Mouse (Mus musculus): ENCODE results near the gene Nif3l1.

The Nif3l1 gene

DNA sequence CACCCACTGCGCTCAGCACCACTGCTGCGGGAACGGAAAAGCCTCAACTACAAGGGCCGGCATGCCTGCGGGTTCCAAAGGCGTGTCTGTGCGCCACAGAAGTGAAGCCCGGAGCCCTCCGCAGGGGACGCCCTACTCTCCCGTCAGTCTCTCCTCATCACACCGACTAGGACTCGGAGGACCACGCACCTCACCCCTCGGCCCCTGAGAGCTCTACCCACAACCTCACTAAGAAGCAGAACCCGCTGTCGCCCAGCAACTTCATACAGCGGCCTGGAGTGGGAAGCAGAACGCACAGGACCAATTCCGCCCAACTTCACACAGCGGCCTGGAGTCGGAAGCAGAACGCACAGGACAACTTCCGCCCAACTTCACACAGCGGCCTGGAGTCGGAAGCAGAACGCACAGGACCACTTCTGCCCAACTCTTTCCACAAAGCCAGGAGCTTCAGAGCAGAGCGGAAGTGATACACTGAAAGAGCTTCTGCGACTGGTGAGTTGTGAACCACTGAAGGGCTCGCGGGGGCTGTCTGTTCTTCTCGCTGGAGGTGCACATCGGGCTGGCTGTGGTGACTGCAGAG lies at the start of gene Nif3l1, which contains the start of gene Ppil3:
Gene Nif3l1 (plus strand): TSS at position 9 of the 580 bp plus-strand sequence.
Gene Ppil3 (minus strand): TSS at position 344 of the 580 bp plus-strand sequence.
- peak; percentile 88 for DNase-seq

DNA sequence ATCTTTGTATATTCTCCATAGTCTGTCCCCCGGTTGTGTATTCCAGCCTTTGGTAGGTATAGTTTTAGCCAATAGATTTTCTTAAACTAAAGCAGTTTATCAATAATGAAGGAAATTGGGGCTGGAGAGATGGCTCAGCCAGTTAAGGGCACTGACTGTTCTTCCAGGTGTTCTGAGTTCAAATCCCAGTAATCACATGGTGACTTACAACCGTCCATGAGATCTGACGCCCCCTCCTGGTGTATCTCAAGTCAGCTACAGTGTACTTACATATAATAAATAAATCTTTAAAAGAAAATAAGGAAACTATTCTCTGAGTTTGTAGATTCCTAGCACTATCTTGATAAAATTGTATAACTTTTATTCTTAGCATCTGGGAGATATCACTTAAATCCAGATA lies 49.6 kb upstream of the Nif3l1 start:
- DNase-seq, result no peak

DNA sequence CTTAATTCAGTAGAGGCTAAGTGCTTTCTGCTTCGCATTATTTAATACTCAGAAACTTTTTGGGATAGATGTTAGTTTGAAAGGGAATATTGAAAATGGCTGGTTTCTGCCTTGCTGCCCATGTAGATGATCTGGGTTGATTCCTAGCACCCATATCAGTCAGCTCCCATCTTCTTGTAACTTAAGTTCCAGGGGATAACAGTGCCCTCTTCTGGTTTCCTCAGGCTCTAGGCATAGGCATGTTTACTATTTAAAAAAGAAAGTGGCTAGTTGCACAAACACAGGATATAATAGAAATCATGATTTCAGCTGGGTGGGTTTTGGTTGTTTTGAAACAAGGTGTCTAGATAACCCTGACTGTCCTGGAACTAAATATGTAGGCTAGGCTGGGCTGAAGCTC lies 48.8 kb upstream of the Nif3l1 start:
- DNase-seq, result no peak

DNA sequence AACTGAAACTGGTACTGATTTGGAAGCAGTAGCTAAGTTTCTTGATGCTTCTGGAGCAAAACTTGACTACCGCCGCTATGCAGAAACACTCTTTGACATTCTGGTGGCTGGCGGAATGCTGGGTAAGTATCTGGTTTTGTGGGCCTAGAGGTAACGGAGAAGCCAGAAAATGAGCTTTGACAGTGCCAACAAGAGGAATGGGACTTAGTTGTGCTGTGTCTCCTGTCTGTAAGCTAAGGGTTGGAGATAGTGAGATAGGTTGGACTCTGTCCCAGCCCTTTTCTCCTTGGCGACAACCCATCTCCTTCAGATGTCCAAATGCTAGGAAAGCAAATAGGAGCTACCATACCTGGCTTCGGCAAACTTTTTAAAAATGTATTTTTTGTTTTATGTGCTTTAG lies 47.2 kb upstream of the Nif3l1 start:
- no peak for DNase-seq

DNA sequence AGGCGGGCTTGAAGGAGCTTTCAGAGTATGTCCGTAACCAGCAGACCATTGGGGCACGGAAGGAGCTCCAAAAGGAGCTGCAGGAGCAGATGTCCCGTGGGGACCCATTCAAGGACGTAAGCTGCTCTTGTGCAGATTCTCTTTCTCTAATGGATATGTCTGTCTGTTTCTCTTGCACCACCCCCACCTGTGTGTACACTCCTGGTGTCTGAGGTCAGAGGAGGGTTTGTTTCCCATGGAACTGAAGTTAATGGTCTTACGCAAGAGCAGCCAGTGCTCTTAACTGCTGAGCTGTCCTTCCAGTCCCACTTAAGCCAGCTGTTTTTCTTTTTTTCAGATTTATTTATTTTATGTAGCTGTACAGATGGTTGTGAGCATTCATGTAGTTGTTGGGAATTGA lies 43.6 kb upstream of the Nif3l1 start:
- DNase-seq, result no peak

DNA sequence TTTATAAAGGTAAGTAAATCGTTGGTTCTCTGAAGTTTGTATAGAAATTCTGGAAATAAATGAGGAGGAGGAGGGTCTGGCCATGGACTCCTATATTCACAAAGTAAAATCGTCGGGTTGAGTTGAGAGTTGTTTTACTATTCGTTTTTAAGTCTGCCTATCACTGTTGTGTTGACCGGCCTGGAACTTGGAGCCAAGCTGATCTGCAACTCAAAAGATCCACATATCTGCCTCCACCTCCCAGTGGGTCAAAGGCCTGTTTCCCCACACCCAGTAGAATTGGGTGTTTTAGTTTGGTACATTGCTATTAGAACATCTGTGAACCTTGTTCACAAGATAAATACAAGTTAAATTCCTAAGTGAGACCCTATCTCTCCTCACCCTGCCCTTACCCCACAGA lies 41.2 kb upstream of the Nif3l1 start:
- no peak for DNase-seq

DNA sequence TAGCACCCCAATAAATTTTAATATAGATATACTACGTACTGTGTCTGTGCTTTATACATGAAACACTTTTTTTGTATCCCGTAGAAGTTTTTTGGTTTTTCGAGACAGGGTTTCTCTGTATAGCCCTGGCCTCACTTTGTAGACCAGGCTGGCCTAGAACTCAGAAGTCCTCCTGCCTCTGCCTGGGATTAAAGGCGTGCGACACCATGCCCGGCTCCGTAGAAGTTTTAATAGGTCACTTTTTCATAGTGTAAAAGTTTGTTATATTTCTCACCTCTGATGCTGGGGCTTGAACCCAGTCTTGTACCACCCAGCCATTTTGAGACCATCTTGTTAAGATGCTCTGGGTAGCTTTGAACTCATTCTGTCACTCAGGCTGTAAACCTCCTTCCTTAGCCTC lies 37.6 kb upstream of the Nif3l1 start:
- DNase-seq, result no peak

DNA sequence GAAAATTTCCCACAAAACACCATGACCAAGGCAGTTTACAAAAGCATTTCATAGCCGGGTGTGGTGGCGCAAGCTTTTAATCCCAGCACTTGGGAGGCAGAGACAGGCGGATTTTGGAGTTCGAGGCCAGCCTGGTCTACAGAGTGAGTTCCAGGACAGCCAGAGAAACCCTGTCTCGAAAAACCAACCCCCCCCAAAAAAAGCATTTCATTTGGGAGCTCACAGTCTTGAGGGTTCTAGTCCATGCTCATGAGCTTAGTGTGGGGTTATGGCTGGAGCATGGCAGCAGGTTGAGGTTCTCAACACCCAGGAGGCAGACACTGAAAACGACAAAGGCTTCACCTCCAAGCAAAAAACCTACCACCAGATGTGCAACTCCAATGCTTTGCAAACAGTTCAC lies 36.8 kb upstream of the Nif3l1 start:
- DNase-seq, result no peak

DNA sequence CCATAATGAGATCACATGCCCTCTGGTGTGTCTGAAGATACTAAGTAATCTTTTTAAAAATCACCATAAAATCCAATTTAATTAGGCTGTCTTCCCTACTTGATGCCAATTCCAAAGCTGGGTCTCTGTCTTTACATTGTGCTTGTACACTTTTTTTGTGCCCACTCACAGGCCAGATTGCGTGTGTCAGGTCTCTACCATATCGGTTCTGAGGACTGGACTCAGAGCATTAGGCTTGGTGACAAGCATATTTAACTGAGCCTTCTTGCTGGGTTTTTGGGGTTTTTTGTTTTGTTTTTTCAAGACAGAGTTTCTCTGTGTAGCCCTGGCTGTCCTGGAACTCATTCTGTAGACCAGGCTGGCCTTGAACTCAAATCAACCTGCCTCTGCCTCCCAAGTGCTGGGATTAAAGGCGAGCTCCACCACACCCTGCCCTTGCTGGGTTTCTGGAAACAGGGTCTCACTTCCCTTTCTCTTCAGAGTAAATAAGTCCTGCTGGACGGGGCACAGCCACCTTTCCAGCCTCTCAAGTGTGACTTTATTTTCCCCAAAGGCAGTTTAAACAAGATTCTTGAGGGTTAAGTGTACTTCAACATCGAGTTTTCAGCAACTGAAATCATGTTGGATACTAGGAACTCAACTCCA lies 35.3 kb upstream of the Nif3l1 start:
- no peak for DNase-seq

DNA sequence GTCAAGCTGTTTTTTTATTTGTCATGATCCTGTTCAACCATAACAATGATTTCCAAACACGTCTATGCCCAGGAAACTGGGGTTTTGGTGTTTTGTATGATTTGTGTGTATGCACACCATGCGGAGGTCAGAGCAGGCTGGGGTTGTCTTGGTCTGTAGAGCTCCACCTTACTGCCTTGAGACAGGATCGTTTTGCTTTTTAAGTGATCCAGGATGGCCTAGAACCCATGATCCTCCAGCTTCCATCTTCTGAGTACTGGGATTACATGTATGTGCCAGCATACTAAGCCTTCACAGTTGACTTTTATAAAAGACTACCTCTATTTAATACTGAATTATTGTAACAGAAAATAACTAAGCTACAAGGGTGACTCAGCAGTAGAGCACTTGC lies 34.8 kb upstream of the Nif3l1 start:
- no peak for DNase-seq

DNA sequence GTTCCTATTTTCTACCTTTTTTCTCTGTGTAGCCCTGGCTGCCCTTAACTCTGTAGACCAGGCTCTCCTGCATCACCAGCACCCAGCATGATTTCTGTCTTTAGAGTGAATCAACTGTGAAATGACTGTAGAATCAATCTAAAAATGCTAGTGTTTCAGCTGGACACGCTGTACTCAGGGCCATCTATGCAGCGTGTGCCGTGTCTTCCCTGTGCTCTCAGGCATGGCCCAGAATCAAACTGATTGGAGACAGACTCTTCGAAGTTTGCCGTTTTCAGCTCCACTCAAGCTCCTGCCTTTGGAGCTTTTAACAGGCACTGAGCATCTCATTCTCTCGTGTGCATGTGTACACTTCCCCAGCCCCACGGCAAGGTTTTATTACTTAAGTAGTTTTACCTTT lies 34.2 kb upstream of the Nif3l1 start:
- DNase-seq, result no peak

DNA sequence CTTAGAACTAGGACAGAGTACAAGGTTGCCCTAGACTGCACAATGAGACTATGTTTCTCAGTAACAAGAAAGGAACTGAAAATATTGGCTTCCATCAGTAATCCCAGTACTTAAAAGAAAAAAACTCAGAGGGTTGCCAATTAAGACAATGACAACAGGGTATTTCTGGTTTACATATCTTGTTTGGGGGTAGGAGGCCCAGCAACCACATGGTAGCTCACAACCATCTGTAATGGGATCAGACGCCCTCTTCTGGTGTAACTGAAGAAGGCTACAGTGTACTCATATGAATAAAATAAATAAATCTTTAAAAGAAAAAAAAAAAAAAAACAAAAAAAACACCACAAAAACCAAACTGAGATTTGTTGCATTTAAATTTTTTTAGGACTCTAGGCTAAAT lies 29.5 kb upstream of the Nif3l1 start:
- no peak for DNase-seq

DNA sequence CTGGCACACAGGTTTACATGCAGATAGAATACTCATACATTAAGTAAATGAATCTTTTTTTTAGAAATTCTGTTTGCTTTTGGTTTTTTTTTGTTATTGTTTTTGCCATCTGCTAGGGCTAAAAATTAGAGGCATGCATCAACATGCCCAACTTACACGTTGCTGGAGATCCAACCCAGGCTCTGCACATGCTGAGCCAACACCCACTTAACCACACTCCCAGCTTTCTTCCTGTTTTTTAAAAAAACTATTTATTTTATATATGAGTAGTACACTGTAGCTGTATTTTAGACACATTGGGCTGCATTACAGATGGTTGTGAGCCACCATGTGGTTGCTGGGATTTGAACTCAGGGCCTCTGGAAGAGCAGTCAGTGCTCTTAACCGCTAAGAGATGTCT lies 28.9 kb upstream of the Nif3l1 start:
- no peak for DNase-seq

DNA sequence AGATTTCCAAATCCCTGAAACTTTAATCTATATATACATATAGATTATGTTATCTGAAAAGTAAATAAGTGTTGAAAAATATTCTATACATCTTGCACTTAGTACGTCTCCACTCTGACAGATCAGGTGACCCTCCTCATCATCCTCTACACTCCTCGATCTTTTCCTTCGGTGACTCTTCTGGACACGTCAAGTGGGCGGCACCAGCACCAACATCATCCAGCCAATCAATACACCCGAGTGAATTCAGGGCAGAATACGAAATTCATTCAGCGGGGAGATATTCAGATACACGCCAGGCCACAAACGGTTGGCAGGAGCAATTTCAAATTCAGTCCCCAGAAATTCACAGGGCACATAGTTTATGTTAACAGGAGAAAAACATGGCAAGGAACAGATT lies 24.9 kb upstream of the Nif3l1 start:
- no peak for DNase-seq

DNA sequence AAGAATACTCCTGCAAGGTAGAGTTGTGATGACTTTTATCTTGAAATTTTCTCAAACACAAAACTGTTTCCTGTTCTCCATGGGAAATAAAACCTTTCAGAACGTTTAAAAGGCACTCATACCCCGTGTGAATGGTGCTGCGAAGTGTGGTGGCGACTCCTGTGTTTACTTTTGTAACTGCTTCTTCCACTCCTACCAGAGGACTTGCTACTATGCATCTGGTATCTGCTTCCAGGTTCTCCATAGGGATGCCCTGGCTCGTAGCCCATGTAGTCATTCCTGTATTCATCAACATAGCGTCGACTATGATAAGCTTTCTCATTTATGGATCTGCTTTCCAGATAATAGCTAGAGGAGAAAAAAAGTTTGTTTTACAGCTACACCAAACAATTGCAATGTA lies 24.0 kb upstream of the Nif3l1 start:
- DNase-seq, result no peak

DNA sequence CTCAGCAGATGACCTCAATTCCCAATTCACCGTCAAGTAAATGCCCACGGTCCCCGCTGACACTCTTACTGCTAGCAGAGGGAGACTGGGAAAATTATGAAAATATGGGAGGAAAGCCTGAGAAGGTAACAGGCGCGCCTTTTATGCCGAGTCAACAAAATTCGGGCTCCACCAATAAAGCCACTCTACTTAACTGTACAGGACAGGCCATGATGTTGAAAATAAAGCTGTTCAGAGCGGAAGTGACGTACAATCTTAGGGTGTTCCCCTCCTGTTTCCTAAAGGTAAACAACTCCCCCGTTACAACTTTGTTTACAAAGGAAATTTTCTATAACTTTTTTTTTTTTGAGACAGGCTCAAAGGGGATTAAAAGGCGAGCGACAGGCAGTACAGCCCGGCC lies 22.1 kb upstream of the Nif3l1 start:
- DNase-seq, result peak; percentile 47

DNA sequence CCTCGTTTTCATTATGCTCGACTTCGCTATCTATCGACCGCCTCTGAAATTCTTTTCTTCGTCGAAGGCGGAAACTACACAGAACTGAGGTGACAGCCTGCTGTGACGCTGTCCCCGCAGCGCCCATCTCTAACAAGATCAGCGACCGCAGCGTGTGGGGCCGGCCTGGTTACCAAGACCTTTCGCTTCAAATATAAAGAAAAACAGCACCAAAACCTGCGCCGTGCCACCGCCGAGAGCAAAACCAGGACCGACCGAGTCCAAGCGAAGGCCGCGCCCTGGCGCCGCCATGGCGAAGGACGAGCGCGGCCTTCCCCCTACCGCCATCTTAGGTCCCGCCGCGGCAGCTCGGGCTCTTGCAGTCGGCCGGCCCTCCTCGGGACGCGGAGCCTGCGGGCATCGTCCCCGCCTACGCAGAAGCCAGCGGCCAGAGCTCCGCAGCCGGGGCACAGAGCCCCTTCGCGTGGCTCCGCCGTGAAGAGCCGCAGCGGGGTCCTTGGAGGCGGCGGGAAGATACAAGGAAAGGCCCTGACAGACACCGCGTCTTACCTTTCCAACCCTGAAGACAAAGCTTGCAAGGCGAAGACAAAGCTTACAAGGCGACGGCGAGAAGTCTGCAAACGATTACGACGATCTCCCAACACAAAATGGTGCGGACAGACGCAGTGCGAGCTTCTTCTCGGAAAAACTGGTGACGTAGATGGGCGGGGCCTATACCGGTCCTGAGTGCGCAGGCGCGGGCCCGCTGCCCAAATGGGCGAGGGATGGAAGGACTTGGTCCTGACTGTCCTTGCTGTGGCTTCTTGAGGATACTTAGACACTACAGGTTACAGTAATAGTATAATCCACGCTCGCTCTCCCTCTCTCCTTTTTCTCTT lies 21.3 kb upstream of the Nif3l1 start, which contains the start of gene Clk1:
Gene Clk1 (minus strand): TSS at position 696 of the 878 bp plus-strand sequence.
- peak; percentile 99 for DNase-seq

DNA sequence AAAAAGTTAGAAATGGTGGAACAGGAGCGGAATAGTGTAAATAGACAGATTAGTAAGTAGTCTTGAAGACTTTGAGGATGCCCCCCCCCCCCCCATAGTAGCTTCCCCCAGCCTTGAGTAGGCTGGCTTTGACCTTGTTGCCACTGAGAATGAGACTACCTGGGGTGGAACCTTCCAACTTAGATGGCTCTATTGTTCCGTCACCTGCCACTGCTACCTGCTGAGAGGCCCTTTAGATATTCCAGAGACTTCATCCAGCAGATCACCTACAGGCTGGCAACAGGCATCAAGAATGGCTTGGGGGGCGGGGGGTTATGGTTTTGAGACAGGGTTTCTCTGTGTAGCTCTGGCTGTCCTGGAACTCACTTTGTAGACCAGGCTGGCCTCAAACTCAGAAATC lies 20.4 kb upstream of the Nif3l1 start:
- no peak for DNase-seq

DNA sequence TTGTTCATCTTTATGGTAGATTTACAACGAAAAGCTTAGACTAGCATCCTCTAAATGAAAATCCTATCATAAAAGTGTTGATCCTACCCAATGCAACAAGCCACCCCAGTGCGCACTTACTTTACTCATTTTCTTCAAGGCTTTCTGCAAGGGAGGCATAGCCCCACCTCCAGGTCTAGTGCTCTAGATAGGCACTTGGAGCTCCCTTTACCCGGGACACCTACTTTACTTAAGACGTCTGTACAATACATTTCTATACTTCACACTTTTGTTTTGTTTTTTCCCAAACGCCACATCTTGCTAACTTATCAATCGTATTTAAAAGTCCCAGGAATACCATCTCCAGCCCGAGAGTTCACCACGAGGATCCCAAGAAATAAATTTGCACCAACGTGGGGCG lies 260 bp upstream of the Nif3l1 start:
- no peak for DNase-seq

DNA sequence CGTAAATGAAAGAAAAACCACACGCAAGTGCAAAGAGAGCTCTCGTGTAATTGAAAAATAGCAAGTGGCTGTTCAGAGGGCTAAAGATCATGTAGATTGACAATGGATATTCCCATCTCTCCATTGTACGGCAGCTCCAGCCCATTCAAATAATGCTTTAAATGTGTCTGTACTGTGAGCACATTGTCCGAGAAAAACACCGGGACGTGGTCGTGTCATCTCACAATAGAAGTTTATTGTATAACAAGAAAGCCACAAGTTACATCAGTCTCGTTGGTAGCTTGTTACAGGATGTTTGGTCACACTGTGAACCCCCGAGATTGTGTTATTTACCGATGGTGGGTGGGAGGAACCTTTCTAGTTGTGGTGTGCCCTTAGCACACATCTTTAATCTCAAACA lies 910 bp downstream of the Nif3l1 start:
- DNase-seq, result no peak

DNA sequence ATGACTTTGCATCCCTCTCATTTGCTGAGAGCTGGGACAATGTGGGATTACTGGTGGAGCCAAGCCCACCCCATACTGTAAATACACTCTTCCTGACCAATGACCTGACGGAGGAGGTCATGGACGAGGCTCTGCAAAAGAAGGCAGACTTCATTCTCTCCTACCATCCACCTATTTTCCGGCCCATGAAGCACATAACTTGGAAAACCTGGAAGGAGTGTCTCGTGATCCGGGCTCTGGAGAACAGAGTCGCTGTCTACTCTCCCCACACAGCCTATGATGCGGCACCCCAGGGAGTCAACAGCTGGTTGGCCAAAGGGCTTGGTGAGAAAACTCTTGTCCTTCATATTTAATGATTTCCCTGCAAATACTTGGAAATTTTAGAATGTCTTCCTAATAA lies 2.8 kb downstream of the Nif3l1 start:
- DNase-seq, result peak; percentile 41

DNA sequence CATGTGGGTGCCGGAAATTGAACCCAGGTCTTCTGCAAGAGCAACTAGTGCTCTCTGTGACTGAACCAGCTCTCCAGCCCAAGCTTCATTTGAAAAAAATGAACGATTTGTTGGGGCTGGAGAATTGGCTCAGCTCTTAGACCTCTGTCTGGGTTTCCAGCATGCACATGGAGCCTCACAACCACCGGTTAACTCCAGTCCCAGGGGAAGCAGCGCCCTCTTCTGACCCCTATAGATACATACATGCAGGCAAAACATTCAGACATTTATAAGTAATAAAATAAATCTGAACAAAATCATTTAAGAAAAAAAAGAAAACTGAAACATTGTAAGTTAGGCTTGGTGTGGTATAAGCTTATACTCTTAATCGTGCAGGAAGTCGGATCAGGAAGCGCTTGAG lies 3.4 kb downstream of the Nif3l1 start:
- DNase-seq, result no peak

DNA sequence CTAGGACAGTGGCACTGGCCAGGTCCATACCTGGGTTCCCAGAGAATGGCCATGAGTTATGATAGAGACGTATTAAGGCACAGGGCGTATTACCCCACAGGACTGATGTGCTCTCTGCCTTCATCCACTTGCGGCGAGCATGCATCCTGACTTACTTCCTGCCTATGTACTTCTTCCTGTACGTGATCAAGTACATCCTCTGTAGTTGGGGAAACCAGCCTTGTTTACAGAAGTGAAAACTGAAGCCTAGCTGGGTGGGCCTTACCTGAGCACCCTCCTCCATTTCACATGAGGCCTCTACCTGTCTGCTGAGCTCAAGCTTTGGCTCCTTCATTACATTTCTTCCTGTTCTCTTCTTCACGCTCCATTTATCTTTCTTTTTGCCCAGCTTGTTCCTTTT lies 9.4 kb downstream of the Nif3l1 start:
- DNase-seq, result no peak

DNA sequence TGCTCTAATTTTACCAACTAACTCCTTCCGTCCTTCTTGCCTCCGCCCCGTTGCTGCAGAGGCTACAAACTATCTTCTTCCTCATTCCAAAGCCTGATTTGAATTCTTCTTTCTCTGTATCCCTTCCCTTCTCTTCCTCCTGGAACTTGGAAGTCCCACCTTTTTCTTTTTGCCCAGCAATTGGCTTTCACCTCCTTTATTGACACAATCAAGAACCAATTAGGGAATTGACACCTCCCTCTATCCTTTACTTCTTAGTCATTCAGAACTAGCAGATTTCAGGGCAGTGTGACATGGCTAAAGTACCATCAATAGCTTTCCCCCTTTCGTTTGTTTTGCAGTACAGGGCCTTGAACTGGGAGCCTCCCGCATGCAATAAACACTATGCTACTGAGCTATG lies 13.2 kb downstream of the Nif3l1 start:
- DNase-seq, result no peak

Measured in kidney, postnatal 10 days (tissue).